Mouse (Mus musculus) intestine, postnatal 0 days (tissue): ENCODE results near the gene Gpr132. TPM values are rescaled to one million over a fixed set of nuclear protein-coding genes. Genes with fewer than 3 reads are reported as not detected.
"Not testable (repeated sequence)": the region's sequence is repeated elsewhere in the genome, so short reads cannot be mapped to it uniquely, and the experiment has no call there.

Source experiments
- ATAC-seq: fragments of 200-750 bp; cut with Nextera tagmentation; 2 replicates; pipeline ENCODE4 v1.8.0; 2017; ENCODE audit warnings: mild to moderate bottlenecking, moderate TSS enrichment, moderate library complexity
- H3K27ac ChIP-seq: fragments of 300-500 bp; sonication (generic); 2 replicates; pipeline ENCODE4 v1.5.1; 2014; ENCODE audit warnings: mild to moderate bottlenecking, low read depth, low read length, moderate library complexity
- H3K27me3 ChIP-seq: fragments of 300-500 bp; sonication (generic); replicated peaks from 2 replicates; pipeline ENCODE4 v1.6.1; 2014; ENCODE audit warnings: low read length, mixed read lengths; ENCODE audit not compliant: control insufficient read depth, insufficient read depth
- H3K36me3 ChIP-seq: fragments of 300-500 bp; sonication (generic); 2 replicates; pipeline ENCODE4 v1.6.1; 2014; ENCODE audit warnings: mild to moderate bottlenecking, moderate library complexity; ENCODE audit not compliant: control insufficient read depth, insufficient read depth
- H3K4me1 ChIP-seq: fragments of 300-500 bp; sonication (generic); replicated peaks from 2 replicates; pipeline ENCODE4 v1.6.1; 2014; ENCODE audit warnings: antibody characterized with exemption, low read length, mixed read lengths; ENCODE audit not compliant: control insufficient read depth, insufficient read depth
- H3K4me2 ChIP-seq: fragments of 300-500 bp; sonication (generic); replicated peaks from 2 replicates; pipeline ENCODE4 v1.6.1; 2014; ENCODE audit warnings: low read depth, mild to moderate bottlenecking, moderate library complexity
- H3K4me3 ChIP-seq: fragments of 300-500 bp; sonication (generic); 2 replicates; pipeline ENCODE4 v1.5.1; 2014; ENCODE audit warnings: low read depth, low read length
- H3K9ac ChIP-seq: fragments of 300-500 bp; sonication (generic); 2 replicates; pipeline ENCODE4 v1.6.1; 2014; ENCODE audit warnings: mild to moderate bottlenecking, low read depth, low read length
- H3K9me3 ChIP-seq: fragments of 300-500 bp; sonication (generic); 2 replicates; pipeline ENCODE4 v1.6.1; 2016; ENCODE audit warnings: mixed run types; ENCODE audit not compliant: control insufficient read depth
- CTCF ChIP-seq: sonication (generic); IDR thresholded peaks from 2 replicates; pipeline ENCODE4 v1.5.1; 2016; ENCODE audit warnings: low read depth, mild to moderate bottlenecking, control low read depth, antibody characterized with exemption, moderate library complexity
- WGBS: fragments of 180-500 bp; shearing (Covaris S2); extraction: QIAGEN DNeasy Blood & Tissue Kit; methylation state at CpG from one replicate; pipeline ENCODE4 v1.1.7; 2014; 5-methylcytosine and 5-hydroxymethylcytosine counted together
- polyA plus RNA-seq: library from polyadenylated mRNA; unstranded; fragments of >200 nt; fragmentation: Nextera tagmentation; extraction: Ambion mirVana; gene quantifications from 2 replicates; pipeline ENCODE4 v1.2.1, GENCODE M21; 2015

Gene Gpr132
- polyA plus RNA-seq, 1 experiment from 2014 or later: 0.30 TPM

DNA sequence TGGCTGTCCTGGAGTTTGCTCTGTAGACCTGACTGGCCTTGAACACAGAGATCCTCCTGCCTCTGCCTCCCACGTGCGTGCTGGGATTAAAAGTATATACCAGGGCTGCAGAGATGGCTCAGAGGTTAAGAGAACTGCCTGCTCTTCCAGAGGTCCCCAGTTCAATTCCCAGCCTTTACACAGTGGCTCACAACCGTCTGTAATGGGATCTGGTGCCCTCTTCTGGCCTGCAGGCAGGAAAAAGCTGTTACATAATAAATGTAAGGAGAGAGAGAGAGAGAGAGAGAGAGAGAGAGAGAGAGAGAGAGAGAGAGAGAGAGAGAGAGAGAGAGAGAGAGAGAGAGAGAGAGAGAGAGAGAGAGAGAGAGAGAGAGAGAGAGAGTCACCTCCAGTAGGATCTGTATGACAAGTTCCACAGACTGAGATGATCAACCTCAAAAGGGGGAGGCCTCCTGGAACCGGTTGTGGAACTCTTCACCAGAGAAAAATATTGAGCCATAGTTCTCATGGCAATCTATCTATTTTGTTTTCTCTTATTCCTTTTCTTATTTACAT lies 26.6 kb downstream of the Gpr132 start:
- WGBS: 68% methylated on average over 4 of the region's 4 CpGs

DNA sequence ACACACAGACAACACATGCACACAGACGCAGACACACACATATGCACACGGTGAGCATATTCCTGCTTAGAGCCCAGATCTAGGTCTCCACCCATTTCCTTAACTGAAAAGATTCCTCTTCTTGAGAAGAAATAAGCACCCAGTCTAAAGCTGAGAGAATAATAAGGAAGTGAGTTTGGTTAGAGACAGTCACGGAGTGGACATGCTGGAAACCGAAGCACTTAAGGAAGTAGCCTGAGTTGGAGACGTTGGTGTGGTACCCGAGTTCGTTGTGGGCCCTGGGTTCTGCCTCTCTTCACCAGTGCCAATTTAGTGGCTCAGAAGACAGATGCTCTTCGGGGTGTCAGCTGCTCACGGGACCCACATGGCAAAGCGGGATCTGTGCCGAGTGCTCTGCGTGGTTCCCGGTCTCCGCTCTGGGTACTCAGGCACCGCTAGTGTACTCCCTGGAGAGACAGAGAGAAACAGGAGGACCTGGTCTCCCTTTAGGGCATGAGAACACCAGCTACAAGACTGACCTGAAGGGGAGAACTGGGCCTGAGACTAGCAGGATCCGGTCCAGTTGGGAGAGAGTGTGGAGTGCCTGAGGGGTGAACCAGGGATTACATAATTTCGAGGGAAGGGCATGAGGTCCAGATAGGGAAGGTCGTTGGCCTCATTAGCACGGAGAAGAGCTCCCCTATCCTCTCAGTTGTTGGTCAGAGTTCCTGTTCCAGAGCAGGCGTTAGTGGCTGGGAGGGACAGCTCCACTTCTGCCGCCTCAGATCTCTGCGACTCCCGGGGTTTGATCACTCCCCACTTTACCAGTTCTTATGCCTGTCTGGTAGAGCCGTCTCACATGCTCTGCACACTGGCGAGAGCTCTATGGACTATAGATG lies 27.6 kb downstream of the Gpr132 start:
- H3K4me1 ChIP-seq: no peaks in the 10 kb centered on the region
- no peaks in the 10 kb centered on the region for H3K36me3 ChIP-seq
- no peak for TF ChIP-seq CTCF
- H3K4me3 ChIP-seq: no peak overlapping the region
- no peak overlapping the region for H3K4me2 ChIP-seq
- no peak overlapping the region for H3K27ac ChIP-seq
- no peaks in the 10 kb centered on the region for H3K9me3 ChIP-seq
- no peak overlapping the region for H3K9ac ChIP-seq
- no peaks in the 10 kb centered on the region for H3K27me3 ChIP-seq
- no peak for ATAC-seq
- WGBS: 71% methylated on average over 25 of the region's 25 CpGs

More for the DNA sequence above, 26.6 kb downstream of the Gpr132 start:
- TF ChIP-seq CTCF: peak; percentile 35; the same call in 1 of the 2 replicates
- not testable (repeated sequence) for H3K27me3 ChIP-seq, H3K4me3 ChIP-seq, H3K9me3 ChIP-seq, H3K36me3 ChIP-seq, H3K4me2 ChIP-seq, H3K9ac ChIP-seq, H3K4me1 ChIP-seq, ATAC-seq, H3K27ac ChIP-seq

GRCm38 (mm10) chr12:112835046-112835445 lies 33.0 kb downstream of the Gpr132 start:
- Histone ChIP-seq H3K27ac (no peak overlapping the region), H3K9ac (no peak overlapping the region), H3K4me1 (no peaks in the 10 kb centered on the region), H3K4me3 (no peak overlapping the region), H3K36me3 (peaks cover 5% of the 10 kb centered on the region; the same call in 1 of the 2 replicates), H3K4me2 (no peak overlapping the region), H3K9me3 (no peaks in the 10 kb centered on the region), H3K27me3 (no peaks in the 10 kb centered on the region)
- no peak for ATAC-seq
- TF ChIP-seq CTCF: no peak
- 63% methylated on average over 2 of the region's 2 CpGs for WGBS

DNA sequence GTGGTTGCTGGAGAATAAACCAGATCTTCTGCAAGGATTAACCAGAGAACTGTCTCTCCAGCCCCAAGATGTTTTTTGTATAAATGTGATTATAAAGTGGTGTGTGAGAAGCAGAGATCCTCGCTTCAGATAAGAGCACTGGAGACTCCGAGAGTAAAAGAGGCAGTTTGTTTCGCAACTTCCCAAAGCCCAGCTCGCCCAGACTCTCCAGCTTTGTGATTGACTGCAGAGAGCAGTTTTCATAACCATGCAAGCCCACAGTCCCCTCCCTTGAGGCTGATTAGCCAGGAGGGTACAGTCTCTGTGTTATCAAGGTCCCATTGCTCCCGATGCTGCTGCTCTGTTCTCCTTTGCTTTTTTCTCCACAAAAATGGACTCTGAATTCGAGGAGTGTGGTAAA lies 34.5 kb downstream of the Gpr132 start:
- 51% methylated on average over 6 of the region's 6 CpGs for WGBS
- no peak overlapping the region for H3K27ac ChIP-seq
- H3K4me3 ChIP-seq: no peak overlapping the region
- ATAC-seq: no peak
- H3K9ac ChIP-seq: no peak overlapping the region
- no peaks in the 10 kb centered on the region for H3K27me3 ChIP-seq
- no peak for TF ChIP-seq CTCF
- H3K4me1 ChIP-seq: no peaks in the 10 kb centered on the region
- no peak overlapping the region for H3K4me2 ChIP-seq
- H3K36me3 ChIP-seq: peaks cover 5% of the 10 kb centered on the region; the same call in 1 of the 2 replicates
- no peaks in the 10 kb centered on the region for H3K9me3 ChIP-seq

DNA sequence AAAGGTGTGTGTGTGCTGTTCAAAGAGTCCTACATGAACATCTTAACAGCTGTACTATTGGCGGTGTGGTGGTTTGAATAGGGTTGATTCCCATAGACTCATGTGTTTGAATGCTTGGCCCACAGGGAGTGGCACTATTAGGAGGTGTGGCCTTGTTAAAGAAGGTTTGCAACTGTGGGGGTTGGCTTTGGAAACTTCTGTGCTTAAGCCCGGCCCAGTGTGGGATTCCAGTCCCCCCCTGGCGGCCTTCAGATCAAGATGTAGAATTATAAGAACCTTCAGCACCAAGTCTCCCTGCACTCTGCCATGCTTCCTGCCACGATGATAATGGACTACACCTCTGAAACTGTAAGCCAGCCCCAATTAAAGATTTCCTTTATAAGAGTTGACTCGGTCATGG lies 35.6 kb downstream of the Gpr132 start:
- no peak overlapping the region for H3K4me2 ChIP-seq
- no peak for ATAC-seq
- no peaks in the 10 kb centered on the region; the same call in 1 of the 2 replicates for H3K4me1 ChIP-seq
- no peaks in the 10 kb centered on the region for H3K9me3 ChIP-seq
- H3K27ac ChIP-seq: no peak overlapping the region
- no peak for TF ChIP-seq CTCF
- H3K27me3 ChIP-seq: no peaks in the 10 kb centered on the region
- H3K36me3 ChIP-seq: peaks cover 5% of the 10 kb centered on the region; the same call in 1 of the 2 replicates
- no peak overlapping the region for H3K9ac ChIP-seq
- 93% methylated on average over 5 of the region's 5 CpGs for WGBS
- H3K4me3 ChIP-seq: no peak overlapping the region

DNA sequence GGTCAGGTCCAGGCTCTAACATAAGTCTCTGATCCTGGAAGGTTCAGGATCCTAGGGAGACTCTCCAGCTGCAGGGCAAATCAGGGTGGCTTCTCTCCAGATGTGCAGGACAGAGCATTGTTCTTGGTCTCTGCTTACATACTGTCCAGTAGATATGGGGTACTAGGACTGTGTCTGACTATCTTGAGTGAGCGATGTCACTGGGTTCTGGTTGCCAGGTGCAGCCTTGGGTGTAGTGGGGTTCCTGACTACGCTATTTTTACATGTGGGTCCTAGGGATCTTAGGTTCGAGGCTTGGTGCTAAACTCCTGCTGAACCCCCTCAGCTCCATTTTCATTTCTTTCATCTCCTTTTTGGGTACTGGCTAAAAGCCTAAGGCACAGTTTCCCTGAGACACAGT lies 37.5 kb downstream of the Gpr132 start:
- Histone ChIP-seq H3K9me3 (no peaks in the 10 kb centered on the region), H3K27me3 (no peaks in the 10 kb centered on the region), H3K9ac (peak overlapping the region; percentile 70; the same call in 1 of the 2 replicates), H3K4me2 (peak overlapping the region; percentile 82), H3K36me3 (peaks cover 5% of the 10 kb centered on the region; the same call in 1 of the 2 replicates), H3K4me3 (no peak overlapping the region), H3K4me1 (no peaks in the 10 kb centered on the region; the same call in 1 of the 2 replicates), H3K27ac (no peak overlapping the region)
- 86% methylated on average over 3 of the region's 3 CpGs for WGBS
- ATAC-seq: no peak
- TF ChIP-seq CTCF: no peak
